Comparison of ENCODE assay signal across 8 mouse cellular contexts in genomic region chr6:38534640-38535365, GRCm38 (mm10). TPM values are rescaled to one million over a fixed set of nuclear protein-coding genes. Genes with fewer than 3 reads are reported as not detected.
DNase-seq lines count a peak whose midpoint lies in the region; ATAC-seq and TF ChIP-seq lines count a peak whose summit lies in the region.

No protein-coding gene starts in this region.

- TF ChIP-seq POLR2A in cortical plate, adult 2 months (IDR thresholded peaks at IDR 0.05; ENCODE audit: extremely low read depth, insufficient read depth, low read length) = peak; percentile 80

- H3K4me3 ChIP-seq in cortical plate, adult 2 months (ENCODE audit: insufficient read depth, low read length) = peak overlapping the region; percentile 76

- peak; percentile 98 for DNase-seq in adipocyte (ENCODE audit: low spot score)
- peak; percentile 90 to 92 for DNase-seq in gastrocnemius, adult 8-10 months (ENCODE audit: low spot score in 2 of 2)
- peak; percentile 99 for DNase-seq in induced T-regulatory cell, adult 2 months (ENCODE audit: low read depth)
- DNase-seq in left cerebral cortex, adult 8-10 months (ENCODE audit: low spot score in 2 of 2) = peak; percentile 88 to 98
- DNase-seq in right cerebral cortex, adult 18-20 months = peak; percentile 95
- DNase-seq in urinary bladder, adult 2 months (ENCODE audit: low spot score) = peak; percentile 100

- H3K4me1 ChIP-seq in cortical plate, adult 2 months (ENCODE audit: control insufficient read depth, insufficient read depth, low read length) = no peaks in the 10 kb centered on the region; the same call in 1 of the 2 replicates

- peak; percentile 77 for TF ChIP-seq CTCF in cortical plate, adult 2 months (IDR thresholded peaks at IDR 0.05; ENCODE audit: extremely low read depth, insufficient read depth, low read length)

- H3K27ac ChIP-seq in cortical plate, adult 2 months (ENCODE audit: insufficient read depth, low read length) = peak overlapping the region; percentile 88

- ATAC-seq in megakaryocyte, adult 5-6 weeks (ENCODE audit: poor library complexity, severe bottlenecking) = peak; percentile 73

RNA-seq across cellular contexts. Expression of gene Fmc1, which starts 1.5 kb away (rescaled TPM):
- polyA plus RNA-seq in cortical plate, adult 2 months (2012; rRNA removed) = 127 and 132 TPM in 2 replicates
- total RNA-seq in gastrocnemius, adult 8-10 months (2022) = 100 to 1,000 TPM; 140 to 186 (median 166) TPM
- total RNA-seq in left cerebral cortex, adult 8-10 months (2022) = 10 to 100 TPM; 45.1 to 62.4 (median 52.2) TPM
- total RNA-seq in megakaryocyte, adult 5-6 weeks (2015) = 48.0 and 66.4 TPM in 2 replicates
- total RNA-seq in megakaryocyte, adult 5-6 weeks (2017) = 21.9 and 31.2 TPM in 2 replicates
- 103 and 104 TPM in 2 replicates for polyA plus RNA-seq in urinary bladder, adult 2 months (2012; rRNA removed)

RNA-seq across cellular contexts. Expression of gene Luc7l2, which starts 16.3 kb away (rescaled TPM):
- polyA plus RNA-seq in cortical plate, adult 2 months (2012; rRNA removed) = 167 and 188 TPM in 2 replicates
- total RNA-seq in gastrocnemius, adult 8-10 months (2022) = 100 to 1,000 TPM in 2 of 4 experiments, 10 to 100 TPM in 2; 85.1 to 106 (median 96.3) TPM
- total RNA-seq in left cerebral cortex, adult 8-10 months (2022) = 100 to 1,000 TPM; 175 to 178 (median 176) TPM
- 143 and 149 TPM in 2 replicates for total RNA-seq in megakaryocyte, adult 5-6 weeks (2015)
- 159 and 180 TPM in 2 replicates for total RNA-seq in megakaryocyte, adult 5-6 weeks (2017)
- 160 and 174 TPM in 2 replicates for polyA plus RNA-seq in urinary bladder, adult 2 months (2012; rRNA removed)

Comparison
In these comparisons a context has a peak if more than half of its experiments do, and no peak if none do; other contexts are left out.
1. Peak in every context shown above with its lines: DNase-seq, ATAC-seq, H3K4me3 ChIP-seq and H3K27ac ChIP-seq.